Mouse (Mus musculus): ENCODE measurements around the gene Tpx2. TPM values are rescaled to one million over a fixed set of nuclear protein-coding genes. Genes with fewer than 3 reads are reported as not detected.

Tpx2 gene
- total and polyA plus RNA-seq, 3 experiments = 0.18 to 1.1 (median 0.75) TPM

DNA sequence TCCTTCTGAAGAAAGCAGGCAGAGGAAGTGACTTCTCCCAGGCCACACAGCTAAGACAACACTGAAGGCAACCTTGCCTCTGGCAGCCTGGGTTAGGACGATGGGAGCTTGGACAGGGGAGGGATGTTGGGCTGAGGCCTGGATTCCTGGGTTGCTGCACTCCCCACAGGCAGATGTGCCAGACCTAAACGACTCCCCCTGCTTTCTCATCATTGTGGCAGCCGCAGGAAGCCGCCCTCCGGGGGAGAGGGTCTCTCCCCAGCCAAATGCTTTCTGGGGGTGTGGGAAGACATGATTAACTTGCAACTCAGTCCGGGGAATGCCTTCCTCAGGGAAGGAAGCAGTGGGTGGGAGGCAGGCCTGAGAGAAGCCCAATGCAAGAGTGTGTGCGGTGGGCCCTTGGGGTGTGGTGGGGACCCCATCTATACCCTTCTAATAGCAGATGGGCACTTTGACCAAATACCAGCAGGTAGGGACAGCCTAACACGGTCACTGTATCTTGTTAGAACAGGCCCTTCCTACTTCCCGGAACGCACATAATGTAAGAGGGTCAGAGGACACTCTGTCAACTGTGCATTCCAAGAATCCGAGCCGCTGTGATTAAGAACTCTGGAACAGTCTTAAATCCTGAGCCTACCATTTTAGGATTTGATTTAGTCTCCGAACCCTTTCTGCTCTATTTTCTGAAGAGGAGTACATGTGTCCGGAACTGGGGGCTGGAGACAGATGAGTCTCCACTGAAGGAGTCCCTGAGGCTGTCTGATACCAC, 80.6 kb downstream of the Tpx2 start:
- Histone ChIP-seq H3K36me3 (ENCODE audit: control insufficient read depth, insufficient read depth, low read length) (no peaks in the 10 kb centered on the region), H3K4me3 (no peak overlapping the region), H3K79me2 (replicated peaks; ENCODE audit: control insufficient read depth, insufficient read depth, low read length) (no peaks in the 10 kb centered on the region), H3K27ac (peak overlapping the region; percentile 53), H3K4me1 (ENCODE audit: control insufficient read depth, insufficient read depth, low read length) (peaks cover 30% of the 10 kb centered on the region), H3K9ac (ENCODE audit: low read depth, low read length) (no peak overlapping the region), H3K27me3 (ENCODE audit: control insufficient read depth, insufficient read depth, low read length) (no peaks in the 10 kb centered on the region)
- intact Hi-C loops (cut with DNase I) = no loop called here
- whole genome bisulfite sequencing = 35% methylated on average over 14 of the region's 14 CpGs
- DNase-seq = no peak
- TF ChIP-seq EP300 (IDR thresholded peaks at IDR 0.05; ENCODE audit: insufficient read depth, low read depth, low read length) (no peak), CTCF (IDR thresholded peaks at IDR 0.05) (no peak), POLR2A (IDR thresholded peaks at IDR 0.05; ENCODE audit: insufficient read depth, low read depth, low read length) (no peak)

DNA sequence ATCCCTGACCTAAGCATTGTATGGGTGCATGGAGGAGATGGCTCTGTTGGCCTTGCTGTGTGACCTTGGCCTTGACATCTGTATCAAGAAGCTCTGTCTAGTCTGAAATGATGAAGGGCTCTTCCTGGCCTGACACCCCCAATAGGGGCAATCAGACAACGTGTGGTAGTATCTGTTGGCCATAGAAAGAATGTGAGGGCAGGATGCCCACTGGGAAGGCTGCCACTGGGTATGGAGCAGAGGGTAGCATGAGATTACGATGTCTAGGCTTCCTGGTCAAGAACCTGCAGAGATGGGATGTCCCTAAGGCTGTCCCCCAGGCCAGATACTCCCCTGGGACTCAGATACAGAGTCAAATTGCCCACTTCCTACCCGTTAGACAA, 81.2 kb downstream of the Tpx2 start:
- DNase-seq = no peak
- H3K27ac ChIP-seq = peak overlapping the region; percentile 53
- intact Hi-C loops (cut with DNase I) = no loop called here
- H3K79me2 ChIP-seq (replicated peaks; ENCODE audit: control insufficient read depth, insufficient read depth, low read length) = no peaks in the 10 kb centered on the region
- H3K9ac ChIP-seq (ENCODE audit: low read depth, low read length) = no peak overlapping the region
- H3K4me1 ChIP-seq (ENCODE audit: control insufficient read depth, insufficient read depth, low read length) = peaks cover 30% of the 10 kb centered on the region
- no peaks in the 10 kb centered on the region for H3K27me3 ChIP-seq (ENCODE audit: control insufficient read depth, insufficient read depth, low read length)
- no peak for TF ChIP-seq CTCF (IDR thresholded peaks at IDR 0.05)
- no peak for TF ChIP-seq POLR2A (IDR thresholded peaks at IDR 0.05; ENCODE audit: insufficient read depth, low read depth, low read length)
- TF ChIP-seq EP300 (IDR thresholded peaks at IDR 0.05; ENCODE audit: insufficient read depth, low read depth, low read length) = no peak
- H3K36me3 ChIP-seq (ENCODE audit: control insufficient read depth, insufficient read depth, low read length) = no peaks in the 10 kb centered on the region
- no peak overlapping the region for H3K4me3 ChIP-seq
- whole genome bisulfite sequencing = 42% methylated on average over 3 of the region's 3 CpGs

GRCm38 (mm10) chr2:152930276-152930675, 82.5 kb downstream of the Tpx2 start:
- peak overlapping the region; percentile 73 for H3K27ac ChIP-seq
- WGBS = 36% methylated on average over 2 of the region's 2 CpGs
- intact Hi-C loops (cut with DNase I) = no loop called here
- no peaks in the 10 kb centered on the region for H3K36me3 ChIP-seq (ENCODE audit: control insufficient read depth, insufficient read depth, low read length)
- no peaks in the 10 kb centered on the region for H3K27me3 ChIP-seq (ENCODE audit: control insufficient read depth, insufficient read depth, low read length)
- peaks cover 27% of the 10 kb centered on the region for H3K4me1 ChIP-seq (ENCODE audit: control insufficient read depth, insufficient read depth, low read length)
- peak; percentile 72 to 78 for DNase-seq
- peak overlapping the region; percentile 15; the same call in 1 of the 2 replicates for H3K9ac ChIP-seq (ENCODE audit: low read depth, low read length)
- TF ChIP-seq EP300 (IDR thresholded peaks at IDR 0.05; ENCODE audit: insufficient read depth, low read depth, low read length) = no peak
- TF ChIP-seq CTCF (IDR thresholded peaks at IDR 0.05) = no peak
- 0 out of 2 replicates have a peak, but pooled peaks have one; percentile 35 for TF ChIP-seq POLR2A (IDR thresholded peaks at IDR 0.05; ENCODE audit: insufficient read depth, low read depth, low read length)
- H3K79me2 ChIP-seq (replicated peaks; ENCODE audit: control insufficient read depth, insufficient read depth, low read length) = no peaks in the 10 kb centered on the region
- peak overlapping the region; percentile 0; the same call in 1 of the 2 replicates for H3K4me3 ChIP-seq

GRCm38 (mm10) chr2:152931456-152932160, 83.8 kb downstream of the Tpx2 start:
- DNase-seq = peak; percentile 40 to 50
- intact Hi-C loops (cut with DNase I) = no loop called here
- Histone ChIP-seq H3K9ac (ENCODE audit: low read depth, low read length) (peak overlapping the region; percentile 29; the same call in 1 of the 2 replicates), H3K36me3 (ENCODE audit: control insufficient read depth, insufficient read depth, low read length) (no peaks in the 10 kb centered on the region), H3K79me2 (replicated peaks; ENCODE audit: control insufficient read depth, insufficient read depth, low read length) (no peaks in the 10 kb centered on the region), H3K27me3 (ENCODE audit: control insufficient read depth, insufficient read depth, low read length) (no peaks in the 10 kb centered on the region), H3K4me3 (peak overlapping the region; percentile 44), H3K4me1 (ENCODE audit: control insufficient read depth, insufficient read depth, low read length) (peaks cover 19% of the 10 kb centered on the region), H3K27ac (peak overlapping the region; percentile 75)
- WGBS = 44% methylated on average over 12 of the region's 12 CpGs
- no peak for TF ChIP-seq CTCF (IDR thresholded peaks at IDR 0.05)
- no peak for TF ChIP-seq EP300 (IDR thresholded peaks at IDR 0.05; ENCODE audit: insufficient read depth, low read depth, low read length)
- TF ChIP-seq POLR2A (IDR thresholded peaks at IDR 0.05; ENCODE audit: insufficient read depth, low read depth, low read length) = no peak

DNA sequence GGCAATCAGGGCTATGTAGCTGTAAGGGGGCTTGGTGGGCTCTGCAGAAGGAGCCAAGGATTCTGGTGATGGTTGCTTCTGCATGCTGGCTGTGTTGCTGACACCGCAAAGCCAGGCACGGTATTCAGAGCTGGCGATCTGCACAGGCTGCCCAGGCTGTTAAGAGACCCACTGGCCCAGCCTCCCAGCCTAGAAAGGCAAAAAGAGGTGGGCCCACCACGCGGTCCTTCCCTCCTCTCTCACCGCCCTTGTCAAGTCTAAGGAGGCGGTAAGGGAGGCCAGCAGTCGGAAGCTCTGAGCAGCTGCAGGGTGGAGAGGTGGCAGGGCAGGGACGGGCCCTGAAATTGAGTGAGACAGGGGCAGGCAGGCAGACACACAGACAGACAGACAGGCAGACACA, 85.3 kb downstream of the Tpx2 start, which contains the start of gene Foxs1:
Gene Foxs1, minus strand, starts transcription at position 161 of the 400 bp plus-strand sequence.
- 23% methylated on average over 9 of the region's 9 CpGs for WGBS
- Histone ChIP-seq H3K27me3 (ENCODE audit: control insufficient read depth, insufficient read depth, low read length) (no peaks in the 10 kb centered on the region), H3K4me1 (ENCODE audit: control insufficient read depth, insufficient read depth, low read length) (peaks cover 13% of the 10 kb centered on the region), H3K36me3 (ENCODE audit: control insufficient read depth, insufficient read depth, low read length) (no peaks in the 10 kb centered on the region), H3K9ac (ENCODE audit: low read depth, low read length) (peak within 1 kb of the TSS; percentile 41), H3K4me3 (peak within 1 kb of the TSS; percentile 44), H3K27ac (peak within 1 kb of the TSS; percentile 75), H3K79me2 (replicated peaks; ENCODE audit: control insufficient read depth, insufficient read depth, low read length) (no peaks in the 10 kb centered on the region)
- no peak for TF ChIP-seq EP300 (IDR thresholded peaks at IDR 0.05; ENCODE audit: insufficient read depth, low read depth, low read length)
- no peak for TF ChIP-seq CTCF (IDR thresholded peaks at IDR 0.05)
- peak; percentile 64; the same call in 1 of the 2 replicates for TF ChIP-seq POLR2A (IDR thresholded peaks at IDR 0.05; ENCODE audit: insufficient read depth, low read depth, low read length)
- peak; percentile 75 to 81 for DNase-seq
- intact Hi-C loops (cut with DNase I) = loop anchor here (1.0 kb wide), 1 partner anchor 19 kb away; no protein-coding TSS in a partner anchor

Measured in heart, adult 2 months (tissue).